Mouse (Mus musculus) T-cell, adult 2 months (primary cell): Measurements from ENCODE around the gene Ksr1.

Experiments used
- DNase-seq: peaks from one replicate; pipeline ENCODE4 v3.0.0; 2022; ENCODE audit warnings: low spot score

The Ksr1 gene

GRCm38 (mm10) chr11:79145283-79146265, 633 bp downstream of the Ksr1 start:
- no peak for DNase-seq

GRCm38 (mm10) chr11:79144741-79145140, 1.5 kb downstream of the Ksr1 start:
- no peak for DNase-seq

GRCm38 (mm10) chr11:79144043-79144591, 2.1 kb downstream of the Ksr1 start:
- no peak for DNase-seq

- DNase-seq, result no peak
Measured at GRCm38 (mm10) chr11:79143322-79143721, 2.9 kb downstream of the Ksr1 start.

- DNase-seq, result no peak
Measured at GRCm38 (mm10) chr11:79142381-79142780, 3.8 kb downstream of the Ksr1 start.

GRCm38 (mm10) chr11:79141235-79142109, 4.7 kb downstream of the Ksr1 start:
- no peak for DNase-seq

- DNase-seq, result no peak
Measured at GRCm38 (mm10) chr11:79140511-79140888, 5.7 kb downstream of the Ksr1 start.

- no peak for DNase-seq
Measured at GRCm38 (mm10) chr11:79139878-79140510, 6.2 kb downstream of the Ksr1 start.

- DNase-seq, result no peak
Measured at GRCm38 (mm10) chr11:79138621-79139020, 7.6 kb downstream of the Ksr1 start.

GRCm38 (mm10) chr11:79137245-79137644, 9.0 kb downstream of the Ksr1 start:
- no peak for DNase-seq

GRCm38 (mm10) chr11:79135685-79136360, 10.4 kb downstream of the Ksr1 start:
- DNase-seq, result no peak

- no peak for DNase-seq
Measured at GRCm38 (mm10) chr11:79135105-79135503, 11.1 kb downstream of the Ksr1 start.

GRCm38 (mm10) chr11:79134416-79135104, 11.6 kb downstream of the Ksr1 start:
- DNase-seq, result no peak

GRCm38 (mm10) chr11:79133961-79134360, 12.2 kb downstream of the Ksr1 start:
- DNase-seq, result no peak

- DNase-seq, result no peak
Measured at GRCm38 (mm10) chr11:79133051-79133450, 13.2 kb downstream of the Ksr1 start.

- DNase-seq, result peak; percentile 33
Measured at GRCm38 (mm10) chr11:79131949-79132411, 14.2 kb downstream of the Ksr1 start.

GRCm38 (mm10) chr11:79129388-79130356, 16.5 kb downstream of the Ksr1 start:
- no peak for DNase-seq

- DNase-seq, result no peak
Measured at GRCm38 (mm10) chr11:79128233-79128632, 18.0 kb downstream of the Ksr1 start.

- DNase-seq, result no peak
Measured at GRCm38 (mm10) chr11:79126963-79127362, 19.2 kb downstream of the Ksr1 start.
